Mouse (Mus musculus) forebrain, embryonic 14.5 days (tissue): Measurements from ENCODE around the gene Creb3. TPM values are rescaled to one million over a fixed set of nuclear protein-coding genes. Genes with fewer than 3 reads are reported as not detected.
A peak's percentile ranks its signal among the peaks of the same experiment; 100 is the strongest.

Source experiments
- ATAC-seq: fragments of 200-750 bp; cut with Nextera tagmentation; 2 replicates; pipeline ENCODE4 v1.8.0; 2017; ENCODE audit warnings: mild to moderate bottlenecking, moderate library complexity
- DNase-seq: peaks from one replicate; pipeline ENCODE4 v3.0.0-alpha.2; 2015; ENCODE audit warnings: low spot score
- H3K27ac ChIP-seq: fragments of 300-500 bp; sonication (generic); 2 replicates; pipeline ENCODE4 v1.5.1; 2014; ENCODE audit warnings: low read depth, mild to moderate bottlenecking, control low read depth, low read length, moderate library complexity
- H3K27me3 ChIP-seq: fragments of 300-500 bp; sonication (generic); replicated peaks from 2 replicates; pipeline ENCODE4 v1.6.1; 2014; ENCODE audit warnings: low read length, control low read depth, mixed read lengths; ENCODE audit not compliant: control insufficient read depth, insufficient read depth
- H3K36me3 ChIP-seq: fragments of 300-500 bp; sonication (generic); 2 replicates; pipeline ENCODE4 v1.6.1; 2014; ENCODE audit warnings: low read length, control low read depth; ENCODE audit not compliant: control insufficient read depth, insufficient read depth
- H3K4me1 ChIP-seq: fragments of 300-500 bp; sonication (generic); 2 replicates; pipeline ENCODE4 v1.6.1; 2014; ENCODE audit warnings: antibody characterized with exemption, low read length, control low read depth; ENCODE audit not compliant: control insufficient read depth, insufficient read depth
- H3K4me2 ChIP-seq: fragments of 300-500 bp; sonication (generic); 2 replicates; pipeline ENCODE4 v1.6.1; 2014; ENCODE audit warnings: mild to moderate bottlenecking, control low read depth, low read length
- H3K4me3 ChIP-seq: fragments of 300-500 bp; sonication (generic); 2 replicates; pipeline ENCODE4 v1.5.1; 2014; ENCODE audit warnings: low read depth, low read length, control low read depth
- H3K9ac ChIP-seq: fragments of 300-500 bp; sonication (generic); 2 replicates; pipeline ENCODE4 v1.6.1; 2014; ENCODE audit warnings: mild to moderate bottlenecking, low read length, control low read depth, moderate library complexity
- H3K9me3 ChIP-seq: fragments of 300-500 bp; sonication (generic); replicated peaks from 2 replicates; pipeline ENCODE4 v1.6.1; 2016; ENCODE audit warnings: low read length, control low read depth, mixed read lengths; ENCODE audit not compliant: control insufficient read depth
- WGBS: fragments of 180-500 bp; shearing (Covaris S2); extraction: QIAGEN DNeasy Blood & Tissue Kit; methylation state at CpG from one replicate; pipeline ENCODE4 v1.1.7; 2014; 5-methylcytosine and 5-hydroxymethylcytosine counted together
- polyA plus RNA-seq: library from polyadenylated mRNA; unstranded; fragments of >200 nt; fragmentation: Nextera tagmentation; extraction: Ambion mirVana; gene quantifications from 2 replicates; pipeline ENCODE4 v1.2.1, GENCODE M21; 2014

Gene Creb3
- polyA plus RNA-seq, result 88.3 and 88.4 TPM in 2 replicates

GRCm38 (mm10) chr4:43561997-43562768 is at the start of gene Creb3, which contains the start of gene Tln1:
Gene Creb3 (plus strand): TSS chr4:43562332.
Gene Tln1 (minus strand): TSS chr4:43562691.
- no peaks in the 10 kb centered on the region for H3K27me3 ChIP-seq
- ATAC-seq (peak; percentile 96), DNase-seq (peak; percentile 98)
- peak within 1 kb of the TSS; percentile 94 for H3K9ac ChIP-seq
- under 1% methylated on average over 62 of the region's 62 CpGs for WGBS
- H3K4me3 ChIP-seq, result peak within 1 kb of the TSS; percentile 85
- peak within 1 kb of the TSS; percentile 94 for H3K27ac ChIP-seq
- peaks cover 26% of the 10 kb centered on the region for H3K36me3 ChIP-seq
- H3K9me3 ChIP-seq, result no peaks in the 10 kb centered on the region
- H3K4me1 ChIP-seq, result peaks cover 21% of the 10 kb centered on the region
- peak within 1 kb of the TSS; percentile 89 for H3K4me2 ChIP-seq

DNA sequence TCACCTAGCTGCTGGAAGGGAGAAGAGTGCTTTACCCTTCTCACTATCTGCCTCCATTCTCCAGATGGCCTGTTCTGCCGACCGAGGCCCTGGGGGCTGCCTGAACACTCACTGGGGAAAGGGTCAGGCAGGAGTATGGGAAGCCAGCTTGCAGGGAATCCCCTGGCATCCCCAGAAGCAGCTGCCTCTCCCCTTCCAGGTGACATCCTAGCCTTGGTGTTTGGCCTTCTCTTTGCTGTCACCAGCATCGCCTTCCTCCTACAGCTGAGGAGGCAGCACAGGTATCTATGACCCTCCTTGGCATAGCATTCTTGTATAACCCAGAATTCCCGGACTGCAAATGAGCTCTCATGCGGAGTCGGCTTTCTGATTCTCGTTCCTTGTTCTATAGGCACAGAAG is 49.5 kb upstream of the Creb3 start:
- H3K4me3 ChIP-seq, result no peak overlapping the region
- H3K4me2 ChIP-seq, result no peak overlapping the region
- no peak overlapping the region for H3K27ac ChIP-seq
- H3K9ac ChIP-seq, result no peak overlapping the region
- WGBS, result 64% methylated on average over 7 of the region's 7 CpGs
- H3K36me3 ChIP-seq, result no peaks in the 10 kb centered on the region
- DNase-seq (no peak), ATAC-seq (no peak)
- H3K9me3 ChIP-seq, result no peaks in the 10 kb centered on the region
- H3K4me1 ChIP-seq, result peaks cover 15% of the 10 kb centered on the region
- peaks cover 8% of the 10 kb centered on the region; the same call in 1 of the 2 replicates for H3K27me3 ChIP-seq

GRCm38 (mm10) chr4:43513300-43513699 is 48.8 kb upstream of the Creb3 start:
- Histone ChIP-seq H3K9me3 (no peaks in the 10 kb centered on the region), H3K4me1 (peaks cover 12% of the 10 kb centered on the region), H3K9ac (no peak overlapping the region), H3K27ac (no peak overlapping the region), H3K36me3 (no peaks in the 10 kb centered on the region), H3K27me3 (0 out of 2 replicates have a peak, but pooled peaks cover 3% of the 10 kb centered on the region), H3K4me3 (no peak overlapping the region), H3K4me2 (no peak overlapping the region)
- 83% methylated on average over 4 of the region's 4 CpGs for WGBS
- ATAC-seq (no peak), DNase-seq (no peak)

DNA sequence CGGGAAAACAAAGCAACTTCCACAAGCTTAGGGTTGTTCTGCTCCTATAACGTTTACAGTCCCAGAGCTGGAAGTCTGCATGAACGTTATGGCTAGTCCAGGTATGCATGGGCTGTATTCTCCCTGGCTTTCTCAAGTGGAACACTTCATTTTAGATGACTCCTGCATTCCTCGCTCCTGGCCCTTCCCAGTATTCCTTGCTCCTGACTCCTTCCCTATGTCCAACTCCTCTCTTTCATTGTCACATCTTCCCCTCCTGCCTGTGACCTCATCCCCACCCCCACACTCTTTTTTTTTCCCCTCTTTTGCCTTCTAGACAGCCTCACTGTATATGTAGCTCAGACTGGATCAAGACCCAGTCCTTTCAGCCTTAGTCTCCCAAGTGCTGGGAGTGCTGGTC is 48.3 kb upstream of the Creb3 start:
- no peak for ATAC-seq
- Histone ChIP-seq H3K4me1 (peaks cover 7% of the 10 kb centered on the region), H3K9ac (no peak overlapping the region), H3K27ac (no peak overlapping the region), H3K27me3 (0 out of 2 replicates have a peak, but pooled peaks cover 2% of the 10 kb centered on the region), H3K4me3 (no peak overlapping the region), H3K36me3 (no peaks in the 10 kb centered on the region), H3K9me3 (no peaks in the 10 kb centered on the region), H3K4me2 (no peak overlapping the region)
- DNase-seq, result no peak
- 89% methylated on average over 4 of the region's 4 CpGs for WGBS

GRCm38 (mm10) chr4:43515764-43516708 is 46.1 kb upstream of the Creb3 start:
- 74% methylated on average over 11 of the region's 11 CpGs for WGBS
- no peak for ATAC-seq
- H3K27me3 ChIP-seq, result no peaks in the 10 kb centered on the region

GRCm38 (mm10) chr4:43519551-43519950 is 42.6 kb upstream of the Creb3 start:
- H3K9ac ChIP-seq, result no peak overlapping the region
- peak overlapping the region; percentile 26; the same call in 1 of the 2 replicates for H3K4me2 ChIP-seq
- H3K27ac ChIP-seq, result no peak overlapping the region
- H3K36me3 ChIP-seq, result no peaks in the 10 kb centered on the region
- H3K9me3 ChIP-seq, result no peaks in the 10 kb centered on the region
- 23% methylated on average over 10 of the region's 10 CpGs for WGBS
- ATAC-seq (no peak), DNase-seq (no peak)
- peaks cover 8% of the 10 kb centered on the region; the same call in 1 of the 2 replicates for H3K4me1 ChIP-seq
- peaks cover 27% of the 10 kb centered on the region for H3K27me3 ChIP-seq
- H3K4me3 ChIP-seq, result no peak overlapping the region

More at GRCm38 (mm10) chr4:43515764-43516708, 46.1 kb upstream of the Creb3 start:
- no peak overlapping the region for H3K4me3 ChIP-seq
- no peaks in the 10 kb centered on the region for H3K9me3 ChIP-seq
- H3K4me1 ChIP-seq, result 0 out of 2 replicates have a peak, but pooled peaks cover 2% of the 10 kb centered on the region
- H3K36me3 ChIP-seq, result no peaks in the 10 kb centered on the region
- no peak overlapping the region for H3K4me2 ChIP-seq
- H3K27ac ChIP-seq, result no peak overlapping the region
- H3K9ac ChIP-seq, result no peak overlapping the region
- DNase-seq, result no peak

- DNase-seq, result peak; percentile 91
- no peak overlapping the region for H3K9ac ChIP-seq
- peaks cover 8% of the 10 kb centered on the region; the same call in 1 of the 2 replicates for H3K4me1 ChIP-seq
- no peaks in the 10 kb centered on the region for H3K9me3 ChIP-seq
- H3K27ac ChIP-seq, result no peak overlapping the region
- H3K4me2 ChIP-seq, result peak overlapping the region; percentile 26; the same call in 1 of the 2 replicates
- WGBS, result 17% methylated on average over 6 of the region's 6 CpGs
- H3K4me3 ChIP-seq, result no peak overlapping the region
- peaks cover 31% of the 10 kb centered on the region for H3K27me3 ChIP-seq
- ATAC-seq, result peak; percentile 71
- no peaks in the 10 kb centered on the region for H3K36me3 ChIP-seq
Observed at GRCm38 (mm10) chr4:43519956-43520355, 42.2 kb upstream of the Creb3 start.

DNA sequence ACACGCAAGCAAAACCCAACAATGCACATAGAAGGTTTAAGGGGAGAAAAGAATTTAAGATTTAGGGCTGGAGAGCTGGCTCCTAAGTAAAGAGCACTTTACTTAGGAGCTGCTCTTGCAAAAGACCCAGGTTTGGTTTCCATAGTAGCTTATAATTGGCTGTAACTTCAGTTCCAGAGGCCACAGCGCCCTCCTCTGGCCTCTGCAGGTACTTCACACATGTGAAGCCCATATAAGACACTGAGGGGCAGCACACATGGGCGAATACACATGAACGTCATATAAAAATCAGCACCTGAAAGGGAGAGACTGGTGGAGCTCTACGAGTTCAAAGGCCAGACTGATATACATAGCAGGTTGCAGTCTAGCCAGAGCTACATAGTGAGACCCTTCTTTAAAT is 34.3 kb upstream of the Creb3 start:
- 63% methylated on average over 5 of the region's 5 CpGs for WGBS
- Histone ChIP-seq H3K27ac (no peak overlapping the region), H3K9ac (no peak overlapping the region), H3K27me3 (peaks cover 25% of the 10 kb centered on the region), H3K4me2 (no peak overlapping the region), H3K4me1 (peaks cover 6% of the 10 kb centered on the region; the same call in 1 of the 2 replicates), H3K9me3 (no peaks in the 10 kb centered on the region), H3K4me3 (no peak overlapping the region), H3K36me3 (peaks cover 21% of the 10 kb centered on the region)
- DNase-seq (no peak), ATAC-seq (no peak)
